Mouse (Mus musculus): ENCODE measurements at regions not wholly inside any gene's neighbourhood (a gene's known extent, or its start where the extent isn't known, plus 50 kb on each side); places are given as distances from the start of the nearest gene placed in this dataset.

GRCm38 (mm10) chr11:82631387-82631786 lies 132.7 kb downstream of the Cct6b start:
- no peak for TF ChIP-seq CTCF (IDR thresholded peaks at IDR 0.05 in 2 of 3, conservative IDR thresholded peaks at IDR 0.05 in 1 of 3; ENCODE audit: control insufficient read depth in 1 of 3, insufficient read depth in 1 of 3, low read depth in 2 of 3, low read length in 3 of 3, poor library complexity in 1 of 3, severe bottlenecking in 1 of 3)
- TF ChIP-seq POLR2A (IDR thresholded peaks at IDR 0.05; ENCODE audit: control insufficient read depth in 1 of 2, insufficient read depth in 1 of 2, low read depth in 1 of 2, low read length in 2 of 2, poor library complexity in 1 of 2) = no peak
- no peak for TF ChIP-seq ZC3H11A (IDR thresholded peaks at IDR 0.05; ENCODE audit: low read depth, low read length)
- no peak for TF ChIP-seq E2F4 (IDR thresholded peaks at IDR 0.05; ENCODE audit: borderline replicate concordance, low read depth, low read length)
- TF ChIP-seq ZMIZ1 (IDR thresholded peaks at IDR 0.05; ENCODE audit: low read depth, low read length) = no peak

All from MEL (cell line).